Mouse (Mus musculus) layer of hippocampus, adult 11-12 months (tissue): ENCODE results near the gene Armh3.
"Not testable (repeated sequence)": the region's sequence is repeated elsewhere in the genome, so short reads cannot be mapped to it uniquely, and the experiment has no call there.

Experiments
- DNase-seq: peaks from one replicate; pipeline ENCODE4 v3.0.0; 2022; ENCODE audit warnings: low spot score

Armh3 gene

GRCm38 (mm10) chr19:45821832-45822231 is 176.5 kb downstream of the Armh3 start:
- DNase-seq = no peak

DNA sequence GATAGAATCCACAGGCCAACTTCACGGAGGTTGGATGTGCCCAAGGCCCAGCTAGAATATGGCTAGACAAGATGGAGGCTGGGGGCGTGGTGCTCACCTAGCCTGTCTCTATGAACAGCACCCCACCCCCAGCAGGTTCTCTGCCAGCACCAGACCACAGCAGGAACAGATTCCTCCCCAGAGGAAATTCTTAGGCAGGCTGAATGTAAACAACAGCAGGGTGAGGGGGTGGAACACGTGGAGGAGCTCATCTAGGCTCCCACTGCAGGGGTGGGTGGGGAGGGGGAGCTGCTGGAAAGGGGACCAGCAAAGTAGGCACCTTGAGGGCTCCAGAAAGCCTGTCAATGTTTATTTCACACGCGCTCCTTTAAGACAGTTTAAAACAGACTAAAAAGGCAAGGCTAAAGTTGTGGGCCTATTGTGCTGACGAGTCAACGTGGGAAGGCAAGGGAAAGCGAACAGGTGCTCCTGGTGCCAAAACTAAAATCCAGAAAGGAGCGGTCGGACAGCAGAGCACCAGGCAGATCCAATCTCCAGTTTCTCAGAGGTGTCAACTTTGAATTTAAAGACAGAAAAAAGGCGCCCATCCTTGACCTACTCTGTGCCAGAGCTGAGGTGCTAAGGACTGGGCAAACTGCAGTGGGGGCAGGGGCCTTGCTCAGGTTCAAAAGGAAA is 180.3 kb downstream of the Armh3 start:
- peak; percentile 61 for DNase-seq

DNA sequence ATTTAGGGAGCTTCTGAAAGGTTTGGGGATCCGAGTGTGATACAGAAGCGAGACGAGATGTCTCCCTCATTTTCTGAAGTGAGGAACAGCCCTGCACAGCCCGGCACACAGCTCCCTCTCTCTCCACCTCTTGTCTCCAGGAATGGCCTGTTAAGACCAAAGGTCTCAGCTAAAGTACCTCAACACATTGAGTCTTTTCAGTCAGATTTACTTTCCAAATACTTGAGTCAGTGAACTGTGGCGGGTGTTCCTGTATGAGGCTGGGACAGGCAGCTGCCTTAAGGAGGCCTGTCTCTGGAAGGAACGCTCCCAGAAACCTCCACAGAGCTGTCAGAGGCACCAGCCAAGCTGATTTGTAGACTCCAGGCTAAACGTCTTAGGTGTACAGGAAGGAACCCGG is 181.6 kb downstream of the Armh3 start:
- no peak for DNase-seq

DNA sequence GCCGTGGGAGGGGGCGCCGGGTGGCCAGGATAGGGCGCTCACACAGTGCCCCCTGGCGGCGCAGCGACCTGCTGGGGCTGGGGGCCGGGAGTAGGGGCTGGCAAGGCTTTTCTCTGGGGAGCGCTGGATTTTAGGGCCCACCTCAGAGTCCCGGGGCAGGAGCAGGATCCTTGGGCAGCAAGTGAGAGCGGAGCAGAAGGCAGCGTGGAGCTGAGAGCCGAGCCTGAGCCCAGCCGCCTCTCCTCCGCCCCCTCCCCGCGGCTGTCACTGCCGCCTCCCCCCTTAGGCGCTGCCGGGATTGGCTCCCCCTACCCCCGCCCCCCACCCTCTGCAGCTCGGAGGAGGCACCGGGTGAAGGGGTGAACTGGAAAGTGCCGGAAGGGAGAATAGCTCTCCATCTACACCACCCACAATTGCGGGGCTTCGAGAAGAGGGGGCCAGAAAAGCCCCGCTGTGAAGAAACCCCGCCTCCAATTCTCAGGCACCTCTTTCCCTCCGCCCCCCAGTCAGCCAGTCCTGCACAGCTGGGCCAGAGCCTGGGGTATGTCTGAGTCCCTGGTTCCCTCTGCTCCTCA is 182.4 kb downstream of the Armh3 start, which contains the start of gene Kcnip2:
Gene Kcnip2 (minus strand): TSS at position 231 of the 575 bp plus-strand sequence.
- DNase-seq = peak; percentile 47

- no peak for DNase-seq
Measured at GRCm38 (mm10) chr19:45815170-45815569, 183.1 kb downstream of the Armh3 start.

GRCm38 (mm10) chr19:45813801-45814200 is 184.5 kb downstream of the Armh3 start:
- no peak for DNase-seq

- DNase-seq = peak; percentile 93
Measured at GRCm38 (mm10) chr19:45813263-45813662, 185.0 kb downstream of the Armh3 start.

DNA sequence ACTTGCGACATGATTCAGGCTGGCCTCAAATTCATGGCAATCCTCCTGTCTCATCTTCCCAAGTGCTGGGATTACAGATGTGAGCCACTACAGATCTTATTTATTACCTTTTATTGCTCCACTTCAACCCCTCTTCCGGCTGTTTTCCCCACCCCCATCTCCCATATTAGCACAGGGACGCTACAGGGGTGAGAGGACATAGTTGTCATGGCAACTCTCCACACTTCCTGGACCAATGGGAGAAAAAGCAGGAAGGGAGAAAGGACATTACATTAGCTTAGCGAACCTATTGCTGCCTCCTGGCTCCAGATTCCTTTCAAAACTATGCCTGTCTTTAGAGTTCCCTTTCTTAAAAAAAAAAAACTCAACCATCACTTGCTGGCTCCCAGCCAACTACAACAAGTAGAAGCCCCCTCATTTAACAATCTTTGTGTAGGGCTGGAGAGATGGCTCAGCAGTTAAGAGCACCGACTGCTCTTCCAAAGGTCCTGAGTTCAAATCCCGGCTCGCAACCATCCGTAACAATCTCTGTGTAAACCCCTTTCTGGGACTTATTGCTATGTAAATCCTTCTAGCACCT is 185.5 kb downstream of the Armh3 start:
- no peak for DNase-seq

DNA sequence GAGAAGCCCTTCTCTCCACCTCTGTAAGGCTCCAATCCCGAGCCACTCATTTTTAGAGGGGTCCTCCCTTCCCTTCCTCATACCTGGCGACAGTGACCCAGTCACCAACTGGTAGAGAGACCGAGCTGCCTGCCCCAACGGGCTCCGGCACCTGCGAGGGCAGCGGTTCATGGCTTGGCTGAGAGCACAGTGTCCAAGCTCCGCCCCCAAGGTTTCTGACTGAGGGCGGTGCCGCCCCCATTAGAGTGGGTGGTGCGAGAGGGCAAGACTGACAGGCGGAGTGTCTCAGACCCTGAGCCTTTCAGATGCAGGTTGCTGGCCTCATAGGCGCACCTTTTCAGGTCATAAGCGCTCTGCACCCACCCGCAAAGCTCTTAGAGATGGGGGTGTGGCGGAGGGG is 186.2 kb downstream of the Armh3 start:
- DNase-seq = no peak

DNA sequence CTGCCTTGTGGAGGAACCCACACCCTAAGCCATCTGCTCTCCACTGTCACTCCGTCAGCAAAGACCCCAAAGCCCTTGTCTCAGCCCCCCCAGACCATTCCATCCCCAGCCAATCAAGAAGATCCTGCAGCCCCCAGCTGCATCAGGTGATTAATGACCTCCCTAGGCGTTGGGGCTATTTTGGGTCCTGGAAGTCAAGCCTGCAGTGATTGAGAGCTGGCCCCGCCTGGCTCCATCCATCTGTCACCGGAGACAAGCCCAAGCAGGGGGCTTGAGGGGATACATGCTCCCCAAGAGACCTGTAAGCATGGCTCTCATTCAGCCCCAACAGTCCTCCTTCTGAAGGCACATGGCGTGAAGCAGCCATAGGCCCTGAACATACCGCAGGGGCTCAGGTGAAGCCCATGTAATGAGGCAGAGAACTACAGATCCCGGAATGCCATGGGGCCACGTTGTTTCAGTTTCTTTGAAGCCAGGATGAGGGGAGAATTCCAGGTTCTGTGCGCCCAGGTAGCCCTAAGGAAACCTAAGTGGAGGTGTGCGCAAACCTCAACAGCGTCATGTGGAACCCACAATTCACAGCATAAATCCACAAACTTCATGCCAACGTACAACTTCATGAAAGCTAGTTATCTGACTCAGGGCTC is 187.1 kb downstream of the Armh3 start:
- no peak for DNase-seq

- no peak for DNase-seq
Measured at GRCm38 (mm10) chr19:45807732-45808131, 190.6 kb downstream of the Armh3 start.

DNA sequence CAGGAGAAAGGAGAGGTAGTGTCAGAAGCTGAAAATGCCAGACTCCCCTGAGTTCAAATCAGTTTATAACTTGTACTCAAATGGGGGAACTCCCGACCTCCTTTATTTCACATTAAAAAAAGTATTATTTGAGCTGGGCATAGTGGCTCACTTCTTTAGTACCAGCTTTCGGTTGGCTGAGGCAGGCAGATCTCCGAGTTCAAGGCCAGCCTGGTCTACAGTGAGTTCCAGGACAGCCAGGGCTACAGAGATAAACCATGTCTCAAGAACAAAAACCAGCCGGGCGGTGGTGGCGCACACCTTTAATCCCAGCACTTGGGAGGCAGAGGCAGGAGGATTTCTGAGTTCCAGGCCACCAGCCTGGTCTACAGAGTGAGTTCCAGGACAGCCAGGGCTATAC is 192.5 kb downstream of the Armh3 start:
- not testable (repeated sequence) for DNase-seq

DNA sequence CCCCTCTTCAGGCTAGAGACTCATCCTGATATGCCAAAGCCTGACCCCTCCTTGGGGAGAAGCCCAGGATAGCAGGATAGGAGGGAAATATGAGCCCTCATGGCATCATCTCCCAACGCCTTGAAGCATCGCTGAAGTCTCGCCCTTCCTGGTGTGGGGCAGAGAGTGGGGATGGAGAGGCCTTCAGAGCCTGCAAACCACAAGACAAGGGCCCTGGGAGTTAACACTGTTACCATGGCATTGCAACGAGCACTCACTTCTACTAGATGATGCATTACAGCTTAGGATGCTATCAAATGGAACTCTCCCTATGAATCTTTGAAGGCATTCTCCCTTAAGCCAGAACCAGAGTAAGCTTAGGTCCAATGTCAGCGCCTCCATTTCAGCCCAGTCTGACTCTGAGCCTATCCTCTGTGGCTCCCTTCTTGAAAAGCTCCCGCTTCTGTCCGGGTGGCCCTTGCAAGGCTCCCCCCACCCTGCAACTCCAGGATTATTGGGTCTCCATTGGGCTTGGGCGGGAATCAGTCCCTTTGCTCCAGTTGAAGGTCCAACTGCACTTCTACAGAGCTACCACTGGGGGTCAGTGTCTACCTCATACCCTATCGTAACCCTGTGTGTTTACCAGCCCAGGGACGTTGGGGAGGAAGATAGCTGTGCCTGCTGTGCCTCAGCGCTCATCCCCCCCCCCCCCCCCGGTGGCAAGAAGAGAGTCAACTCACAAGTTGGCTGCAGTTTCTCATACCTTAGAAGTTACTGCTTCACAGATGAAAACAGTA is 193.5 kb downstream of the Armh3 start:
- no peak for DNase-seq

GRCm38 (mm10) chr19:45803408-45803807 is 194.9 kb downstream of the Armh3 start:
- DNase-seq = no peak

- DNase-seq = no peak
Measured at GRCm38 (mm10) chr19:45802702-45803101, 195.6 kb downstream of the Armh3 start.

GRCm38 (mm10) chr19:45796879-45797278 is 201.4 kb downstream of the Armh3 start:
- no peak for DNase-seq

GRCm38 (mm10) chr19:45796061-45796556 is 202.2 kb downstream of the Armh3 start:
- DNase-seq = no peak

DNA sequence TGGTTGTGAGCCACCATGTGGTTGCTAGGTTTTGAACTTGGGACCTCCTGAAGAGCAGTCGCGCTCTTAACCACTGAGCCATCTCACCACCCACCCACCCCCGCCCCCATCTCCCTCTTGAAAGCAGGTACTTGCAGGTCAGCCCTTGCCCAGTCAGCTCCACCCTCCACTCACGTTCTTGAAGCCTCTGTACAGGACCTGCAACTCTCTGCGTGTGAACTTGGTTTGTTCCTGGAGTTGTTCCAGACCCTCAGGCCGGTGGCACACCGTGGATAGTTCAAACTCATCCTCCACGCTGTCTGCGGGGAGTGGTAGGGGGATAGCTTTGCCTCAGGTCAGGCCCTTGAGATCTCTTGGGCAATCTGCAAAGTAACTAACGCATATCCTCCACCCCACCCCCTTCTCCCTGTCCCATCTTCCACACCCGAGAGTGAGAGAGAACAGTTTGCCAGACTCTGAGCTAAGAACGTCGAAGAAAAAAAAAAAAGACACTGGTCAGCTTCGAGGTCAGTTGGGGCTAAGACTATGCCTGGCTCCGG is 202.8 kb downstream of the Armh3 start:
- DNase-seq = no peak

DNA sequence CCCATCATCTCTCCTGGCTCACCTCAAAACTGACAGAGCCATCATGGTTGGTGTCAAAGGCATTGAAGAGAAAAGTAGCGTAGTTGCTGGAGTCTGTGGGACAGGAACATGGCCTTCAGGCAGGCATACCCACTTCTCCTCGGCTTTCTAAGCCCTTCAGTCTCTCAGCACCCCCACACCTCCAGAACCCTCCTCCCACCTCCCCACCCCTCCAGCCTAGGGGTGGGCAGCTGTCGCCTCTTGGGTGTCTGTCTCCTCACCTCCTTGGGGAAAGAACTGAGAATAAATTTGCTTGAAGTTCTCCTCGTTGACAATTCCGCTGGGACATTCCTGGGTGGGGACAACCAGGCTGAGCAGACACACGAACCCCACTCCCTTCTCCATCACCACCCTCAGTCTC is 203.6 kb downstream of the Armh3 start:
- DNase-seq = no peak

GRCm38 (mm10) chr19:45792404-45792803 is 205.9 kb downstream of the Armh3 start:
- DNase-seq = no peak
